28 mouse cellular contexts compared by ENCODE assay signal in the genomic region with DNA sequence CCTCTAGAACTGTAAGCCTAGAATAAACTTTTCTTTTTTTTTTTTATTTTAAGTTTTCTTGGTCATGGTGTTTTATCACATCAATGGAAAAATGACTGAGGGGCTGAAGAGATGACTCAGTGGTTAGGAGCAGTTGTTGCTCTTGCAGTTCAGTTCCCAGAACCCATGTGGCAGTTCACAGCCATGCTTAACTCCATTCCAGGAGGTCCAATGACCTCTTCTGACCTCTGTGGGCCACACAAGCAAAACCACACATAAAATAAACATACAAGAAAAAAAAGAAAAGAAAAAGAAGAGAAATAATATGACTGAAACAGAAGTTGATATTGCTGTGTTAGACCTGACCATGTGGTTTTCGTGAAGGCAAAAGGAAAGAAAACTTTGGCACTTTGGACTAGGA. TPM values are rescaled to one million over a fixed set of nuclear protein-coding genes. Genes with fewer than 3 reads are reported as not detected.
DNase-seq lines count a peak whose midpoint lies in the region; ATAC-seq and TF ChIP-seq lines count a peak whose summit lies in the region.
"Had no signal": no experiment of that assay in that cellular context is flagged by ENCODE, and none has a peak within 500 bp of the region (broad histone marks: within the 10 kb centered on the region; RNA-seq: fewer than 3 reads in every experiment).

No protein-coding gene starts in this region.

- no peaks in the 10 kb centered on the region for H3K9me3 ChIP-seq in neural tube, embryonic 15.5 days (replicated peaks)
- H3K9me3 ChIP-seq in hindbrain, embryonic 11.5 days (ENCODE audit: control insufficient read depth, low read length), result no peaks in the 10 kb centered on the region
- no peaks in the 10 kb centered on the region for H3K9me3 ChIP-seq in kidney, embryonic 16.5 days (ENCODE audit: low read length)
- H3K9me3 ChIP-seq: embryonic facial prominence, embryonic 13.5 days; embryonic facial prominence, embryonic 15.5 days; forebrain, embryonic 13.5 days; forebrain, embryonic 15.5 days had no signal

- H3ac ChIP-seq in myocyte (ENCODE audit: control insufficient read depth, insufficient read length), result no peak overlapping the region

- 93% methylated on average over 1 of the region's 1 CpGs for WGBS in neural tube, embryonic 15.5 days
- WGBS in hindbrain, embryonic 11.5 days, result 88% methylated on average over 1 of the region's 1 CpGs
- 89% methylated on average over 1 of the region's 1 CpGs for WGBS in kidney, embryonic 16.5 days

- no peaks in the 10 kb centered on the region for H3K79me2 ChIP-seq in myocyte (ENCODE audit: control insufficient read depth, insufficient read depth)

- H3K4me3 ChIP-seq in myocyte, result no peak overlapping the region
- no peak overlapping the region for H3K4me3 ChIP-seq in neural tube, embryonic 15.5 days (replicated peaks)
- H3K4me3 ChIP-seq in hindbrain, embryonic 11.5 days (ENCODE audit: low read depth, low read length), result no peak overlapping the region
- no peak overlapping the region for H3K4me3 ChIP-seq in kidney, embryonic 16.5 days (ENCODE audit: low read length)
- H3K4me3 ChIP-seq: embryonic facial prominence, embryonic 13.5 days; embryonic facial prominence, embryonic 15.5 days; erythroblast, embryonic 14.5 days; forebrain, embryonic 13.5 days; forebrain, embryonic 15.5 days had no signal

- H3K4me2 ChIP-seq in myocyte (ENCODE audit: low read depth), result no peak overlapping the region
- no peak overlapping the region for H3K4me2 ChIP-seq in neural tube, embryonic 15.5 days
- no peak overlapping the region for H3K4me2 ChIP-seq in hindbrain, embryonic 11.5 days (replicated peaks; ENCODE audit: low read depth, low read length)
- H3K4me2 ChIP-seq in kidney, embryonic 16.5 days (replicated peaks; ENCODE audit: low read depth, low read length), result no peak overlapping the region
- H3K4me2 ChIP-seq: embryonic facial prominence, embryonic 13.5 days; embryonic facial prominence, embryonic 15.5 days; forebrain, embryonic 13.5 days; forebrain, embryonic 15.5 days had no signal

- H3K36me3 ChIP-seq in myocyte (ENCODE audit: control insufficient read depth, insufficient read depth), result no peaks in the 10 kb centered on the region
- H3K36me3 ChIP-seq in neural tube, embryonic 15.5 days, result no peaks in the 10 kb centered on the region
- no peaks in the 10 kb centered on the region for H3K36me3 ChIP-seq in hindbrain, embryonic 11.5 days (ENCODE audit: control insufficient read depth, insufficient read depth, low read length)
- no peaks in the 10 kb centered on the region for H3K36me3 ChIP-seq in kidney, embryonic 16.5 days (ENCODE audit: insufficient read depth, low read length)
- H3K36me3 ChIP-seq: embryonic facial prominence, embryonic 13.5 days; embryonic facial prominence, embryonic 15.5 days; forebrain, embryonic 15.5 days had no signal

- no peak for TF ChIP-seq POLR2A in myocyte (IDR thresholded peaks at IDR 0.05; ENCODE audit: insufficient read length, low read depth)

- no peaks in the 10 kb centered on the region for H3K4me1 ChIP-seq in neural tube, embryonic 15.5 days
- H3K4me1 ChIP-seq in hindbrain, embryonic 11.5 days (replicated peaks; ENCODE audit: control insufficient read depth, insufficient read depth, low read length), result no peaks in the 10 kb centered on the region
- no peaks in the 10 kb centered on the region for H3K4me1 ChIP-seq in kidney, embryonic 16.5 days (ENCODE audit: insufficient read depth, low read length)
- H3K4me1 ChIP-seq: embryonic facial prominence, embryonic 13.5 days; embryonic facial prominence, embryonic 15.5 days; forebrain, embryonic 13.5 days; forebrain, embryonic 15.5 days had no signal

- H3K27me3 ChIP-seq in myocyte (ENCODE audit: control insufficient read depth, insufficient read depth, insufficient read length), result no peaks in the 10 kb centered on the region
- H3K27me3 ChIP-seq in neural tube, embryonic 15.5 days (replicated peaks), result no peaks in the 10 kb centered on the region
- no peaks in the 10 kb centered on the region for H3K27me3 ChIP-seq in hindbrain, embryonic 11.5 days (ENCODE audit: control insufficient read depth, insufficient read depth, low read length)
- H3K27me3 ChIP-seq in kidney, embryonic 16.5 days (ENCODE audit: insufficient read depth, low read length), result no peaks in the 10 kb centered on the region
- H3K27me3 ChIP-seq: embryonic facial prominence, embryonic 13.5 days; embryonic facial prominence, embryonic 15.5 days; forebrain, embryonic 13.5 days; forebrain, embryonic 15.5 days; Patski had no signal

- DNase-seq in 3T3-L1 (ENCODE audit: low read depth, low spot score) (peak; percentile 85), 416B (ENCODE audit: low read depth) (peak; percentile 26), adipocyte (ENCODE audit: low spot score) (peak; percentile 42)
- no peak for DNase-seq in hindbrain, embryonic 11.5 days (ENCODE audit: low spot score)
- DNase-seq: adrenal gland, adult 2 months; adrenal gland, postnatal 10 days; adrenal gland, postnatal 25 days; cerebellum, adult 11 months; cerebellum, adult 18-20 months; cerebellum, adult 8-10 months; cerebellum, adult 9-11 months; cerebellum, postnatal 14 days; cerebellum, postnatal 36 days; embryo, embryonic 11 days; forebrain, postnatal 0 days had no signal

- ATAC-seq in neural tube, embryonic 15.5 days (ENCODE audit: low FRiP score), result no peak
- ATAC-seq in hindbrain, embryonic 11.5 days (ENCODE audit: low FRiP score), result no peak
- no peak for ATAC-seq in kidney, embryonic 16.5 days (ENCODE audit: low FRiP score, low TSS enrichment)
- ATAC-seq: activated CD4-positive, CD25-positive, alpha-beta regulatory T cell, adult 4 months; forebrain, embryonic 13.5 days; forebrain, embryonic 15.5 days; forebrain, postnatal 0 days; Patski had no signal

- H3K9ac ChIP-seq in neural tube, embryonic 15.5 days (replicated peaks), result no peak overlapping the region
- H3K9ac ChIP-seq in hindbrain, embryonic 11.5 days (ENCODE audit: low read depth, low read length), result no peak overlapping the region
- H3K9ac ChIP-seq in kidney, embryonic 16.5 days (replicated peaks; ENCODE audit: low read length), result no peak overlapping the region
- H3K9ac ChIP-seq: embryonic facial prominence, embryonic 13.5 days; embryonic facial prominence, embryonic 15.5 days; forebrain, embryonic 13.5 days; forebrain, embryonic 15.5 days; forebrain, postnatal 0 days had no signal

- no peak overlapping the region for H3K27ac ChIP-seq in neural tube, embryonic 15.5 days (replicated peaks)
- H3K27ac ChIP-seq in hindbrain, embryonic 11.5 days (ENCODE audit: low read depth, low read length), result no peak overlapping the region
- no peak overlapping the region for H3K27ac ChIP-seq in kidney, embryonic 16.5 days (ENCODE audit: low read length)
- H3K27ac ChIP-seq: embryonic facial prominence, embryonic 13.5 days; embryonic facial prominence, embryonic 15.5 days; forebrain, embryonic 13.5 days; forebrain, embryonic 15.5 days had no signal

TF ChIP-seq in myocyte, 11 proteins besides CTCF, POLR2A, EP300 and RAD21:
- no peak for TF ChIP-seq REST (IDR thresholded peaks at IDR 0.05; ENCODE audit: insufficient read depth, insufficient read length)
- TF ChIP-seq MYOD1 (IDR thresholded peaks at IDR 0.05; ENCODE audit: control insufficient read depth in 1 of 3, insufficient read length in 2 of 3, low read depth in 2 of 3), result peak in 2 of 3 experiments; percentile 30 to 44
- TF ChIP-seq MYOG (IDR thresholded peaks at IDR 0.05; ENCODE audit: control insufficient read depth in 1 of 3, insufficient read depth in 1 of 3, insufficient read length in 2 of 3, low read depth in 2 of 3), result peak in 1 of 3 experiments; percentile 43

RNA-seq across cellular contexts. Expression of a gene that starts 9.5 kb away (rescaled TPM):
- polyA plus RNA-seq in myocyte (2012; fragmentation: generic; extraction: Trizol), result 73.1 TPM
- 3.8 and 4.0 TPM in 2 replicates for polyA plus RNA-seq in neural tube, embryonic 15.5 days (2015; fragmentation: Nextera tagmentation; extraction: Ambion mirVana)
- polyA plus RNA-seq in hindbrain, embryonic 11.5 days (2014; fragmentation: Nextera tagmentation; extraction: Ambion mirVana), result 1.4 and 2.5 TPM in 2 replicates
- polyA plus RNA-seq in kidney, embryonic 16.5 days (2015; fragmentation: Nextera tagmentation; extraction: Ambion mirVana), result 5.2 and 5.6 TPM in 2 replicates
- polyA plus RNA-seq: activated CD4-positive, CD25-positive, alpha-beta regulatory T cell, adult 4 months; erythroblast, embryonic 14.5 days had no signal

RNA-seq across cellular contexts. Expression of a gene that starts 22.6 kb away (rescaled TPM):
- polyA plus RNA-seq in myocyte (2012; fragmentation: generic; extraction: Trizol), result 120 TPM
- polyA plus RNA-seq in neural tube, embryonic 15.5 days (2015; fragmentation: Nextera tagmentation; extraction: Ambion mirVana), result 378 and 415 TPM in 2 replicates
- 283 and 321 TPM in 2 replicates for polyA plus RNA-seq in hindbrain, embryonic 11.5 days (2014; fragmentation: Nextera tagmentation; extraction: Ambion mirVana)
- 129 and 132 TPM in 2 replicates for polyA plus RNA-seq in kidney, embryonic 16.5 days (2015; fragmentation: Nextera tagmentation; extraction: Ambion mirVana)

RNA-seq across cellular contexts. Expression of a gene that starts 29.0 kb away (rescaled TPM):
- polyA plus RNA-seq in myocyte (2012; fragmentation: generic; extraction: Trizol), result 0.06 TPM
- polyA plus RNA-seq in neural tube, embryonic 15.5 days (2015; fragmentation: Nextera tagmentation; extraction: Ambion mirVana), result 0.05 TPM in 1 of 2 replicates, not detected in the other
- polyA plus RNA-seq in hindbrain, embryonic 11.5 days (2014; fragmentation: Nextera tagmentation; extraction: Ambion mirVana), result 0.06 TPM in 1 of 2 replicates, not detected in the other
- 0.05 TPM in 1 of 2 replicates, not detected in the other for polyA plus RNA-seq in kidney, embryonic 16.5 days (2015; fragmentation: Nextera tagmentation; extraction: Ambion mirVana)
- polyA plus RNA-seq: activated CD4-positive, CD25-positive, alpha-beta regulatory T cell, adult 4 months; C2C12; embryonic facial prominence, embryonic 11.5 days; embryonic facial prominence, embryonic 13.5 days; embryonic facial prominence, embryonic 15.5 days; erythroblast, embryonic 14.5 days; forebrain, embryonic 11.5 days; forebrain, postnatal 0 days had no signal

RNA-seq across cellular contexts. Expression of a gene that starts 32.2 kb away (rescaled TPM):
- polyA plus RNA-seq in myocyte (2012; fragmentation: generic; extraction: Trizol), result 79.7 TPM
- polyA plus RNA-seq in neural tube, embryonic 15.5 days (2015; fragmentation: Nextera tagmentation; extraction: Ambion mirVana), result 70.9 and 71.3 TPM in 2 replicates
- 123 and 136 TPM in 2 replicates for polyA plus RNA-seq in hindbrain, embryonic 11.5 days (2014; fragmentation: Nextera tagmentation; extraction: Ambion mirVana)
- 60.2 and 69.7 TPM in 2 replicates for polyA plus RNA-seq in kidney, embryonic 16.5 days (2015; fragmentation: Nextera tagmentation; extraction: Ambion mirVana)

Comparison
In these comparisons a context has a peak if more than half of its experiments do, and no peak if none do; other contexts are left out.
1. RNA of a gene that starts 9.5 kb away (polyA plus RNA-seq): 73.1 TPM in myocyte (single experiment); 5.2 to 5.6 TPM in kidney, embryonic 16.5 days, 3.8 to 4.0 TPM in neural tube, embryonic 15.5 days and 1.4 to 2.5 TPM in hindbrain, embryonic 11.5 days; every median in the first group is over 10 times any median in the second.